Mouse (Mus musculus) brain, embryonic 14.5 days (tissue): ENCODE measurements around the gene Gm21897.

ENCODE experiments used
- CTCF ChIP-seq: fragments of 200-500 bp; IDR thresholded peaks from 2 replicates; pipeline ENCODE4 v1.5.1; 2012; ENCODE audit warnings: inconsistent platforms, mild to moderate bottlenecking, moderate library complexity, borderline replicate concordance; ENCODE audit not compliant: insufficient read depth, insufficient read length; ENCODE audit errors: extremely low read depth
- POLR2A ChIP-seq: fragments of 200-500 bp; IDR thresholded peaks from 2 replicates; pipeline ENCODE4 v1.6.1; 2012; ENCODE audit warnings: mild to moderate bottlenecking, inconsistent platforms, borderline replicate concordance; ENCODE audit not compliant: poor library complexity, insufficient read depth, insufficient read length, severe bottlenecking; ENCODE audit errors: extremely low read depth

DNA sequence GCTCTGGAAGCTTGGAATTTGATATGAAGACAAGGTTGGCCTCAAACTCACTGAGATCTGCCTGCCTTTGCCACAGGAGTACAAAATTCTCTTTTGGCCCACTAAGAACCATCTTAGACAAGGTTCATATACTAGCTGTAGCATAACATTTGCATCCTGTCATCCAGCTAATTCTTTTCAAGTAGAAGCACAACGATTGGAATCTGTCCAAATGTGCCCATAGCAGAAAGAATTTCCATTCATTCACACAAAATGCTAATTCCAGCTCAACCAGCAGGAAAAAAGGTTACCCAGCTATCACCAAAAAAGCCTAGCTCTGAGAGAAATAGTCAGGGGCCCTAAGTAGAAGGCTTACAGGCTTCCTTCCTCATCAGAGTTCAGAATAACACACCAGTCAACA, 34.0 kb downstream of the Gm21897 start:
- TF ChIP-seq CTCF: no peak
- no peak for TF ChIP-seq POLR2A
